Mouse (Mus musculus) cerebellum, adult 8-10 months (tissue): ENCODE measurements around the gene Calcrl.
"Not testable (repeated sequence)": the region's sequence is repeated elsewhere in the genome, so short reads cannot be mapped to it uniquely, and the experiment has no call there.

Experiments
- DNase-seq: peaks from one replicate; pipeline ENCODE4 v3.0.0; 2022

The Calcrl gene

GRCm38 (mm10) chr2:84425138-84425537 is at the start of gene Calcrl:
TSS of gene Calcrl (minus strand) at chr2:84425411.
- DNase-seq: no peak

GRCm38 (mm10) chr2:84474651-84475050 is 49.4 kb upstream of the Calcrl start:
- no peak for DNase-seq

DNA sequence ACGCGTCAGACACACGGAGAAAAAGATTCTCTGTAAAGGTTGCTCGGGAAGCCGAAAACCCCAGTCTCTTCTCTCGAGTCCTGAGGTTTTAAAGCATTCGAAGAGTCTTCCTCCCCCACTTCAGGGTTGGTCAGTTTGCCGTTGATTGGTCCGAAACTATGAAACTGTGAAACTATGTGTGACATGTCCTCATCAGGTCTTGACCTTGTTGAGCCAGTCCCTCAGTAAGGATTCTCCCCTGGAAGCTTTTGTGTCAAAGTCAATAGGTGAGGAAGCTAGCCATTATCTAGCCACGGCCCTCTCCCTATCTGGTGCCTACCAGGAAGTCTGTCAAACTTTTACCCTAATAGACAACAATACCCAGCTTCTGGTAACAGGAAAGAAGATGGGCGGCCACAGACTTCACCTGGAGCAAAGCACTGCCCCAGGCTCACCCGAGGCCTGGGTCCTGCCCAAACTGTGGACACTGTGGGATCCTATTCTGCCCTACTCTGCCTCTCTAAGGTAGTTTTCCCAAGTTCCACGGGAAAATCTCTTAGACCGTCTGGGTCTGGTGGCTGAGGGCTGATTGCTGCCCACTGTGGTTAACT is 48.8 kb upstream of the Calcrl start:
- no peak for DNase-seq

DNA sequence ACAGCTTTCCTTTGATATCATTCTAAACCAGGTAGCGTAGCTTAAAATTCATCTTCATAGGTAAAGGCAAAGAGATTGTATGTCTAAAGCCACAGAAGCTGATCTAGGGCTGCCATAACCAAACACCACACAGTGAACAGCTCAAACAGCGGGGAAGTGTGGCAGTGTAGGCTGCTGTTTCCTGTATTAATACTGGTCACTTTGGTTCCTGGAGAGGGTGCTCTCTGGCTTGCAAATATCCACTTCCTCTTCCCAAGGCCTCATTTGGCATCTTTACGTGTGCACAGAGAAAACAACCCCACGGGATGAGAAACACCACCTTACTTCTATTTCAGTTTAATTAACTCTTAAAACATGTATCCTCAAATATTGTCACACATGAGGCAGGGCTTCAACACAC is 42.2 kb upstream of the Calcrl start:
- DNase-seq: no peak

DNA sequence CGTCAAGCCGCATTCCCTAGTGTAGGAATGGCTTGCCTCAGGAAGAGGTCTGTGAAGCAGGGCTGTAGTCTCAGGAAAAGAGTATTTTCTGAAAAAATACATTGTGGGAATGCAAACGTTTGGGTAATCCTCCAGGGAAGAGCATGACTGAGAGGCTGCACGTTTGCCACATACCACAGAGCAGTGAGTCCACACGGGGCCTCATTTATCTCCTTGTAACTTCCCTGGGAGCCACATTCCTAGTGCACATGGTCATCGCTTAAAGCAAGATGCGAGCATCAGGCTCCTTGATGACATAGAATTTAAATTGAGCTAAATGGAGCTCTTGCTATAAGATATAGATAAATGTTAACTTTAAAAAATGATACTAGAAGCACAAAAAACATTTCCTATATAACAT is 39.7 kb upstream of the Calcrl start:
- DNase-seq: no peak

DNA sequence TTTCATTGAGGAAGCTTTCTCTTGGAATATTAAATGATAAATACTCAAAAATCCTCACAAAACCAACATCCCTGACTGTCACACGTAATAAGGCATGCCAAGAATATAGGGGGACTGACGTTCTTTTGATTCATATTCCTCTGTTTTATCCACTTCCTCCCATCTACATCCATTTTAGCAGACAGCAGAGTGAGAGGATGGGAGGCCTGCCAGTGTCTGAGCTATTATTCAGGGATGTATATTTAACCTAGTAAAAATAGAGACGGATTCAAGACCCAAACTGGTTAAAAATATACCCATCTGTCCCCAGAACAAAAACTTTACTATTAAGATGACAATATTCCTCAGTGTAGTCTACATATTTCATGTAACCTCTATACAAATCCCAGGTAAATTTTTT is 37.2 kb upstream of the Calcrl start:
- no peak for DNase-seq

- no peak for DNase-seq
Observed at GRCm38 (mm10) chr2:84459651-84460177, 34.5 kb upstream of the Calcrl start.

DNA sequence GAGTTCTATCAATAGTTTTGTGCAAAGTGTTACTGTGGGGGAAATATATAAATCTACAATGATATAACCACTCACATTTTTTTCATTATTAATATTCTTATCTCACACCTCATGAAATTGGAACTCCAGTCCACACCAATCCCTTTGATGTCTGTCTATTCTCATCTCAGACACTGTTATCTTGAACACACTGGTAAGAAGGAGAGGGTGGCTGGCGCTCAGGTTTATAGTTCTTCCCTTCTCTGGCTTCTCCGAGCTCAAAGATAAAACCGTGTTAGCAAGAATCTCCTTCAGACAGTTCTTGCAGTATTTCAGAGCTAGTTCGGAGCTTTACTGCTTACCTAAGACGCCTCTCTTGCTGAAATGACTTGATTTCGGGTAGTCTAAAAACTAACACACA is 32.0 kb upstream of the Calcrl start:
- DNase-seq: no peak

GRCm38 (mm10) chr2:84455236-84455799 is 30.1 kb upstream of the Calcrl start:
- DNase-seq: peak; percentile 26

GRCm38 (mm10) chr2:84454551-84455235 is 29.5 kb upstream of the Calcrl start:
- no peak for DNase-seq

DNA sequence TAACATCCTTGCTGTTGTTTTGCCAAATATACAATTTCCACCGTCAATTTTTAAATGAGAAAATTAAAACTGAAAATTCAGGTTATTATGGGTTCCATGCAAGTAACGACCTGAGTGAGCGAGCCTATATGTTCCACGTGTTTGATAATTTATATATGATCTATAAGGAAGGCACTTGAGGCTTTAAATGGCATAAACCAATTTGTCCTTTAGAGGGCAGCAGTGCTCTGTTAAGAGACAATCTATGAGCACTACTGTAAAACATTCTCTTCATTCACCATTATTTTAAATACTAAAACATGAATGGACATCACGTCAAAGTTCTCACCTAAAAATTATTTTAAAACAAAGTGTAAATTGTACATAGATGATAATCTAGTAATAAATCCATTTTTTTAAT is 28.8 kb upstream of the Calcrl start:
- no peak for DNase-seq

DNA sequence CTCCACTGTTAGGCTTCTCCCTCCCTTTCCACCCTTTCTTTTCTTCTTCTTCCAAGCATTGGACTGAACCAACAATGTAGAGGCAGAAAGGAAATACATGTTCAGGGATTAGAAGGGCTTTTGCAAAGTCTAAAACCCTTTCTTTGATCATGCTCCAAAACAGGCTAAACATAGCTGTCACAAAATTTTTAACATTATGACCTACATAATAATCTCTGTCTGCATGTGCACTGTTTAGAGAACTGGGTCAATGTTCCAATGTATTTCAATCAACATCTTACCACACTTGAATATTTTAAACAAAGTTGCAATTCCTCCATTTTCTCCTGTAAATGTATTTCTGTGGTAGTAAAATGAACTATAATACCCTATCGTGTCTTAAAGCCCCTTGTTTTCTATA is 20.3 kb upstream of the Calcrl start:
- DNase-seq: no peak

DNA sequence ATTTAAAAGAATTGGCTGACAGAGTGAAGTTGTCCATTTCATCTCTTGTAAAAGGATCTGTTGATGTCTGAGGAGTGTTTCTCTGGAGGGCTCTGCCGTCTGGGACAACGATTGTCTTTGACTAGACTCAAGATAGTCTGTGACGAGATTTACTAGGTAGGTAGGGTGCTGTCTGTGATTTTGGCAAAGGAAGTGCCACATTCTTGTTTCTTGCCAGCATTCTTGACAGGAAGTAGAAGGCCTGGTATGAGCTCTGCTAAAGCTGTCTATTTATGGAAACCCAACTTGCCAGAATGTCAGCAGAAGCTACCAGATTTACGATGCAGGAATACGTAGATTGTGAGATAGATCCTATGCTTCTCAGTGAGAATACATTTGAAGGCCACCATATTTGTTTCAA is 16.7 kb upstream of the Calcrl start:
- no peak for DNase-seq

DNA sequence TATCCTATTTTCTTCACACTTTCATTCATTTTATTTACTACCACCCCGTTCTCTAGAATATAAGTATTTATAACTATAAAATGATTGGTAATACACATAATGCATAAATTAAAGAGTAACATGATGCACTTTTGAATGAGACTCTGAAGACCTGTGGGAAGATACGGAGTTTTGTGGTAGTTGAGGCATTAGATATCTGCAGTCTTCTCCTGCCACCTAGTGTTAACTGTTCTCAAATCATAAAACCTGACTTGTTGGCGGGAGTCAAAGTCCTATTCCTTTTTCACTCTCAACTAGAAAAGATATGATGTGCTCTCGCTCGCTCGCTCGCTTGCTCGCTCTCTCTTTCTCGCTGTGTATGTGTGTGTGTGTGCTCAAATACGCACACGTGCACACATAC is 4.5 kb upstream of the Calcrl start:
- DNase-seq: no peak

- DNase-seq: no peak
Observed at GRCm38 (mm10) chr2:84428836-84429235, 3.6 kb upstream of the Calcrl start.

- DNase-seq: no peak
Observed at GRCm38 (mm10) chr2:84426531-84426930, 1.3 kb upstream of the Calcrl start.

DNA sequence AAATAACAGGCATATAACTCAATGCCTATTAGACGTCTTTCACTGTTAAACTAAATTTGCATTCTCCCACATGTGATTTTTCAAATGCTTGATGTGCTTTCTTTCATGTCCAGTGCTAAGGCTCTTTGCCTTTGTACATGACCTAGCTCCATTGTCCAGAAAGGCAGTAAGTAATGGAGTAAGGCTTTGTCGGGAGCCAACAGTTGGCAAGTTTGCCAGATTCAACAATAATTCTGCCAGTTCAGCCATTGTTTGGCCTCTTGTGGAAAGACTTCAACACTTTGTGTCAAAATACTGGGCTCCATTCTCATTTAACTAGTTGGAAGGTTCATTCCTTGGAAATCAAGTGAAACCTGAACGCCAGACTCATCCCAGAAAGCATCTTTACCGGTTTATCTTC is 8.7 kb downstream of the Calcrl start:
- no peak for DNase-seq

- DNase-seq: no peak
Observed at GRCm38 (mm10) chr2:84409796-84410592, 15.2 kb downstream of the Calcrl start.

DNA sequence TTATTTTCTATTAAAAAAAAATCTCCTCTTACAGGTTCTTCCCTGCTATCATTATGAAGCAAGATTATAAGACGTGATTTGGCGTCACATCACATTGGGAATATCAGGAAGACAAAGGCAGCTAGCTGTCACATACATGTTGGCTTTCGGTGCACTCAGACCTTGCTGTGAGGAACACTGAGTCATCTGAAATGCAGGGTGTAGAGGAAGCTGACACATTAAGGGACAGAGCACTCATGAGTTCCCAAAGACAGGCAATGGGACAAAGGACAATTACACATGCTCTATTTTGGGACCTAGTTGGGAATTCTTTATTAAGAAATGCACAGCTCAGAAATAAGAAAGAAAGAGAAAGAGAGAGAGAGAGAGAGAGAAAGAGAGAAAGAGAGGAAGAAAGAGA is 20.4 kb downstream of the Calcrl start:
- no peak for DNase-seq

DNA sequence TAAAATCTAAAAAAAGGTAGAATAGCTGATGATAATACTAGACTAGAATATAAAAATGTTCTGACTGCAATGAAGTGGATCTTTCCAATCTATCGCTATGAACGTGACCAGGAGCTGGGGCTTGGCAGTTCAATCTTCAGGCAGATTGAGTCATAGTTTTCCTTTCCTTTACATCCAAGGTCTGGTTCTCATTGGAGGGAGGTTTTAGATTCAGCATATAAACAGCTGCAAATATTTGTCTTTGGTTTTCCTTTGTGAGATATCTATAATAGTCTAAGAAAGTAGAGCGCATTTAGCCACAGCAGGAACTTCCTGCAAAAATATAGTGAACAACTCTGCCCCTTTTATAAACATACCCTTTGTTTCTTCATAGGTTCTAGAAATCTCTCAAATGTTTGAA is 22.5 kb downstream of the Calcrl start:
- DNase-seq: no peak

GRCm38 (mm10) chr2:84396557-84396956 is 28.7 kb downstream of the Calcrl start:
- DNase-seq: no peak

GRCm38 (mm10) chr2:84393236-84393635 is 32.0 kb downstream of the Calcrl start:
- DNase-seq: no peak

DNA sequence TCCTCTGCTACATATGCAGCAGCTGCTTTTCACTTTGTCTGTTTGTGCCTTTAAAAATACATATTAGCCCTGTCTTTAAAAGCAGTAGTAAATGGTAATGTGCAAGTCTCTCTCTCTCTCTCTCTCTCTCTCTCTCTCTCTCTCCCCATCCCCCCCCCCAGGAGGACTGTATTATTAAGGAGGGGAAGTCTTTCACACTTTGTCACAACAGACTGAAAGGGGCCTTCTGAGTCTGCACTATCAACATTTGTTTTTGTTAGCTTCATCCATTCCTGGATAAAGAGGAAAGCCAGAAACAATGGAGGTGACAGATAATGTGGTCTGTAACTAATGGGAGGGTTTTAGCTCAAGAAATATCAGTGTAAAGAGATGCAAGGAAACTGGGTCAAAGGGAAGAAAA is 36.1 kb downstream of the Calcrl start:
- DNase-seq: no peak

DNA sequence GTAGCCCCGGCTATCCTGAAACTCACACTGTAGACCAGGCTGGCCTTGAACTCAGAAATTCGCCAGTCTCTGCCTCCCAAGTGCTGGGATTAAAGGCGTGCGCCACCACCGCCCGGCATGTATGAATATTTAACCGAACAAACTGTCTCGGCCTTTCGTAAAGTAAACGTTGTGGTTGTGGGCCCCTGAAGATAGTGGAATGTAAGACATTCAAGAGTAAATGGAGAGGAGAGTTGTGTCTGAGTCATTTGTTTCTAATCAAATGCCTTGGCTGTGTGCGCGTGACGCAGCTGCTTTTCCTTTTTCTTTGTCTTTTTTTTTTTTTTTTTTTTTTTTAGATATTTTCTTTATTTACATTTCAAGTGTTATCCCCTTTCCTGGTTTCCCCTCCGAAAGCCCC is 36.7 kb downstream of the Calcrl start:
- DNase-seq: not testable (repeated sequence)
